Mouse (Mus musculus) embryonic fibroblast, embryonic 13.5 days (primary cell): ENCODE data around the gene Tmcc1.

ENCODE experiments used
- CTCF ChIP-seq: IDR thresholded peaks from 2 replicates; pipeline ENCODE4 v1.5.1; 2011; ENCODE audit warnings: mild to moderate bottlenecking, control low read depth, low read length, moderate library complexity, borderline replicate concordance; ENCODE audit not compliant: insufficient read depth
- POLR2A ChIP-seq: IDR thresholded peaks from 2 replicates; pipeline ENCODE4 v1.6.1; 2011; ENCODE audit warnings: low read depth, mild to moderate bottlenecking, control low read depth, low read length, moderate library complexity

DNA sequence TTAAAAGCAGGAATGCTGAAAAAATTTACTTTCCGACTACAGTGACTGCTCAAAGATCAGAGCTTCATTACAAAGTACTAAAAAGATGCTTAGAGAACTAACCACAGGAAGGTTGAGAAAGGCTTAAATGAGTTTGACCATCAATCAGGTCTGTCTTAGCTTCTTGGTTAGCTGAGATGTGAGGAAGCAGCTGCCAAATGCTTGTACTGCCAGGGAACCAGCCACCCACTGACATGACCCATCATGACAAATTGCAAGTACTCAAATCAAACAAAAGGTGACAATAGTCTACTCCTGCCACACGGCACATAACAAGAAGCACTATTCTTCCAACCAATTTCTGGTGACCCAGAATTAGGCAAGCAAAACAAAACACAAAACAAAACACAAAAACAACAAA, 111.9 kb downstream of the Tmcc1 start:
- TF ChIP-seq POLR2A (no peak), CTCF (no peak)
